Mouse (Mus musculus): ENCODE results near the gene Olfr138. TPM values are rescaled to one million over a fixed set of nuclear protein-coding genes. Genes with fewer than 3 reads are reported as not detected.

Olfr138 gene
- total RNA-seq (2021) = not detected

GRCm38 (mm10) chr17:38260735-38261134, at the start of gene Olfr138:
Gene Olfr138 (plus strand): TSS chr17:38261035.
- no peak for DNase-seq

GRCm38 (mm10) chr17:38307470-38307869, 46.6 kb downstream of the Olfr138 start, which contains the start of gene Olfr137:
Gene Olfr137 (minus strand): TSS chr17:38307570.
- DNase-seq = no peak

Other genes with a start within 250 kb of the Olfr138 start
- gene Olfr129, start 201.0 kb upstream of the Olfr138 start, total RNA-seq (2021) = not detected
- gene Olfr130, start 197.1 kb upstream of the Olfr138 start, total RNA-seq (2021) = not detected
- not detected for gene Olfr131, start 172.3 kb upstream of the Olfr138 start, total RNA-seq (2021)
- gene Olfr132, start 126.5 kb upstream of the Olfr138 start, total RNA-seq (2021) = not detected
- gene Olfr133, start 115.8 kb upstream of the Olfr138 start, total RNA-seq (2021) = not detected
- gene Olfr134, start 89.6 kb upstream of the Olfr138 start, total RNA-seq (2021) = not detected
- gene Olfr135, start 56.7 kb upstream of the Olfr138 start, total RNA-seq (2021) = not detected
- not detected for gene Olfr137, start 46.5 kb downstream of the Olfr138 start, total RNA-seq (2021)
- not detected for gene Olfr136, start 68.8 kb downstream of the Olfr138 start, total RNA-seq (2021)
- not detected for gene Esp36, start 159.2 kb downstream of the Olfr138 start, total RNA-seq (2021)